Mouse (Mus musculus): Measurements from ENCODE around the gene Sptbn2. TPM values are rescaled to one million over a fixed set of nuclear protein-coding genes. Genes with fewer than 3 reads are reported as not detected.

Sptbn2 gene
- polyA plus RNA-seq, 1 experiment from 2014 or later, result 1.3 TPM

DNA sequence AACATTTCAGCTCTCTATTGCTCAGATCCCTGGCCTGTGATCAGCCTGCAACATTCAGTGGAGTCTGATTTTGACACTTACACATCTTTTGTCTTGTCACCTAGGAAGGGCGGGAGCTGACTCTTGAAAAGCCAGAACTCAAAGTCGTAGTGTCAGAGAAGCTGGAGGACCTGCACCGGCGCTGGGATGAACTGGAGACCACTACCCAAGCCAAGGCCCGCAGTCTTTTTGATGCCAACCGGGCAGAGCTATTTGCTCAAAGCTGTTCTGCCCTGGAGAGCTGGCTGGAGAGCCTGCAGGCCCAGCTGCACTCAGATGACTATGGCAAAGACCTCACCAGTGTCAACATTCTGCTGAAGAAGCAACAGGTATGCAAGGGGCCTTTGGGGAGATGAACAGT, 31.3 kb downstream of the Sptbn2 start:
- H3K9ac ChIP-seq, result no peak overlapping the region
- no peak overlapping the region for H3K27ac ChIP-seq (ENCODE audit: low read depth)
- ATAC-seq (ENCODE audit: insufficient read depth) (no peak), DNase-seq (no peak)
- no peaks in the 10 kb centered on the region for H3K4me1 ChIP-seq (ENCODE audit: insufficient read depth)
- TF ChIP-seq CTCF (IDR thresholded peaks at IDR 0.05; ENCODE audit: low read depth), result no peak
- H3K4me3 ChIP-seq (ENCODE audit: low read depth, low read length), result no peak overlapping the region
- WGBS, result 90% methylated on average over 6 of the region's 6 CpGs
- no peaks in the 10 kb centered on the region for H3K27me3 ChIP-seq (ENCODE audit: insufficient read depth, low read length)
- H3K9me3 ChIP-seq (ENCODE audit: low read depth, low read length), result no peaks in the 10 kb centered on the region
- no peak overlapping the region for H3K4me2 ChIP-seq
- H3K36me3 ChIP-seq (ENCODE audit: insufficient read depth), result no peaks in the 10 kb centered on the region

DNA sequence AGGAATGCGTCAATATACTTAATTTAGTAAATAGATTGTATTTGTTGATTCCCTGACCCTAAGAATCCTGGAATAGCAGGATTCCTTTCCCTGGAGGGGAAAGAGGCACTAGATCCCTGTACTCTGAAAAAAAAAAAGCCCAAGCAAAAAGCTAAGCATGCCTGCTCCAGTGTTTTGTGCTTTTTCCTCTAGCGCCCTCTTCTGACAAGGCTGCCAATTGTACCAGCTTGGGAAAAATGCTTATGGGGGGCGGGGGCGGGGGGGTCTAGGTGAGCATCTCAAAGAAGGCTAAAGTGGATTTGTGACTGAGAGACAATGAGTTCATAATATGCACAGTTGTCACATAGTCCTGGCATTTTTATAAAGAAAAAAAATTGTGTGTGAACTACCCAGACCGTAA, 32.6 kb downstream of the Sptbn2 start:
- Histone ChIP-seq H3K4me2 (no peak overlapping the region), H3K9me3 (ENCODE audit: low read depth, low read length) (no peaks in the 10 kb centered on the region), H3K4me1 (ENCODE audit: insufficient read depth) (no peaks in the 10 kb centered on the region), H3K36me3 (ENCODE audit: insufficient read depth) (no peaks in the 10 kb centered on the region), H3K27me3 (ENCODE audit: insufficient read depth, low read length) (no peaks in the 10 kb centered on the region), H3K27ac (ENCODE audit: low read depth) (no peak overlapping the region), H3K9ac (no peak overlapping the region), H3K4me3 (ENCODE audit: low read depth, low read length) (no peak overlapping the region)
- 41% methylated on average over 5 of the region's 5 CpGs for WGBS
- ATAC-seq (ENCODE audit: insufficient read depth) (no peak), DNase-seq (peak; percentile 75)
- TF ChIP-seq CTCF (IDR thresholded peaks at IDR 0.05; ENCODE audit: low read depth), result peak; percentile 70

DNA sequence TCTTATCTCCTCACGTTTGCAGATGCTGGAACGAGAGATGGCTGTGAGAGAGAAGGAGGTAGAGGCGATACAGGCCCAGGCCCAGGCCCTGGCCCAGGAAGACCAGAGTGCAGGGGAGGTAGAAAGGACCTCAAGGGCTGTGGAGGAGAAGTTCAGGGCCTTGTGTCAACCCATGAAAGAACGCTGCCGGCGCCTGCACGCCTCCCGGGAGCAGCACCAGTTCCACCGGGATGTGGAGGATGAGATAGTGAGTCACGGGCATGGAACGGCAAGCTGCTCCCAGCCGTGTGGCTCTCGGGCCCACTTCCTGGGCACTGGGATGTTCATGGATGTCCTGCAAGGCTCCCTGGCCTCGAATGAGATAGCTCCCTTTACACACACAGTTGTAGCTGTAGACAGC, 33.1 kb downstream of the Sptbn2 start:
- H3K4me3 ChIP-seq (ENCODE audit: low read depth, low read length), result no peak overlapping the region
- no peak overlapping the region for H3K27ac ChIP-seq (ENCODE audit: low read depth)
- ATAC-seq (ENCODE audit: insufficient read depth) (no peak), DNase-seq (no peak)
- no peak overlapping the region for H3K4me2 ChIP-seq
- no peaks in the 10 kb centered on the region for H3K27me3 ChIP-seq (ENCODE audit: insufficient read depth, low read length)
- no peak for TF ChIP-seq CTCF (IDR thresholded peaks at IDR 0.05; ENCODE audit: low read depth)
- no peak overlapping the region for H3K9ac ChIP-seq
- 78% methylated on average over 14 of the region's 14 CpGs for WGBS
- H3K4me1 ChIP-seq (ENCODE audit: insufficient read depth), result no peaks in the 10 kb centered on the region
- H3K36me3 ChIP-seq (ENCODE audit: insufficient read depth), result no peaks in the 10 kb centered on the region
- no peaks in the 10 kb centered on the region for H3K9me3 ChIP-seq (ENCODE audit: low read depth, low read length)

DNA sequence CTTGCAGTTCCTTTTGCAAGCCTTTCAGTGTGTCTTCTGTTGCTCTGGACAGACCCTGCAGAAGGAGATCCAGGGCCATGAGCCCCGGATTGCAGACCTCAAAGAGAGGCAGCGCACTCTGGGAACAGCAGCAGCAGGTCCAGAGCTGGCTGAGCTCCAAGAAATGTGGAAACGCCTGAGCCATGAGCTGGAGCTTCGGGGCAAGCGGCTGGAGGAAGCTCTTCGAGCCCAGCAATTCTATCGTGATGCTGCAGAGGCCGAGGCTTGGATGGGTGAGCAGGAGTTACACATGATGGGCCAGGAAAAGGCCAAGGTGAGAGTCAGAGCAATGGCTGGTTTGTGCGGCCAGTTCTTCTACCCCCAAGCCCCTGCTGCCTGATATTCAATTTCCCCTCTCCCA, 34.1 kb downstream of the Sptbn2 start:
- TF ChIP-seq CTCF (IDR thresholded peaks at IDR 0.05; ENCODE audit: low read depth), result no peak
- peak; percentile 83 for DNase-seq
- H3K9ac ChIP-seq, result no peak overlapping the region
- no peak overlapping the region for H3K4me2 ChIP-seq
- no peaks in the 10 kb centered on the region for H3K27me3 ChIP-seq (ENCODE audit: insufficient read depth, low read length)
- WGBS, result 43% methylated on average over 9 of the region's 9 CpGs
- no peaks in the 10 kb centered on the region for H3K9me3 ChIP-seq (ENCODE audit: low read depth, low read length)
- no peak overlapping the region for H3K4me3 ChIP-seq (ENCODE audit: low read depth, low read length)
- H3K27ac ChIP-seq (ENCODE audit: low read depth), result no peak overlapping the region
- ATAC-seq (ENCODE audit: insufficient read depth), result no peak
- no peaks in the 10 kb centered on the region for H3K36me3 ChIP-seq (ENCODE audit: insufficient read depth)
- H3K4me1 ChIP-seq (ENCODE audit: insufficient read depth), result no peaks in the 10 kb centered on the region

DNA sequence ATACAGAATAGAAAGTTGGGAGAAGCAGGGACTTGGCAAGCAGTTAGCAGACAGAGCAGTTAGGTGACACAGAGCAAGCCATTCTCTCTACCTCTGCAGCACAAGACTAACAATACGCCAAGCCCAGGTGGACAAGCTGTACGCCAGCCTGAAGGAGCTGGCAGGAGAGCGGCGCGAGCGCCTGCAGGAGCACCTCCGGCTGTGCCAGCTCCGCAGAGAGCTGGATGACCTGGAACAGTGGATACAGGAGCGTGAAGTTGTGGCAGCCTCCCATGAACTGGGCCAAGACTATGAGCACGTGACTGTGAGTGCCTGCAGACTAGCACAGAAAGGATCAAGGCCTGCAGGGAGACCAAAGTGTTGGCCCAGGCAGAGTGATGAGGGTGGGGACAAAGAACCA, 34.7 kb downstream of the Sptbn2 start:
- DNase-seq (no peak), ATAC-seq (ENCODE audit: insufficient read depth) (no peak)
- Histone ChIP-seq H3K9me3 (ENCODE audit: low read depth, low read length) (no peaks in the 10 kb centered on the region), H3K4me1 (ENCODE audit: insufficient read depth) (no peaks in the 10 kb centered on the region), H3K36me3 (ENCODE audit: insufficient read depth) (no peaks in the 10 kb centered on the region), H3K9ac (no peak overlapping the region), H3K4me2 (no peak overlapping the region), H3K27me3 (ENCODE audit: insufficient read depth, low read length) (no peaks in the 10 kb centered on the region), H3K27ac (ENCODE audit: low read depth) (no peak overlapping the region), H3K4me3 (ENCODE audit: low read depth, low read length) (no peak overlapping the region)
- 94% methylated on average over 10 of the region's 10 CpGs for WGBS
- TF ChIP-seq CTCF (IDR thresholded peaks at IDR 0.05; ENCODE audit: low read depth), result no peak

GRCm38 (mm10) chr19:4746611-4747010, 35.6 kb downstream of the Sptbn2 start:
- H3K4me3 ChIP-seq (ENCODE audit: low read depth, low read length), result no peak overlapping the region
- no peak for DNase-seq
- ATAC-seq (ENCODE audit: insufficient read depth), result no peak
- H3K27me3 ChIP-seq (ENCODE audit: insufficient read depth, low read length), result no peaks in the 10 kb centered on the region
- no peak for TF ChIP-seq CTCF (IDR thresholded peaks at IDR 0.05; ENCODE audit: low read depth)
- WGBS, result 73% methylated on average over 14 of the region's 14 CpGs
- no peaks in the 10 kb centered on the region for H3K36me3 ChIP-seq (ENCODE audit: insufficient read depth)
- H3K4me2 ChIP-seq, result no peak overlapping the region
- H3K9ac ChIP-seq, result no peak overlapping the region
- no peaks in the 10 kb centered on the region for H3K4me1 ChIP-seq (ENCODE audit: insufficient read depth)
- no peak overlapping the region for H3K27ac ChIP-seq (ENCODE audit: low read depth)
- no peaks in the 10 kb centered on the region for H3K9me3 ChIP-seq (ENCODE audit: low read depth, low read length)

DNA sequence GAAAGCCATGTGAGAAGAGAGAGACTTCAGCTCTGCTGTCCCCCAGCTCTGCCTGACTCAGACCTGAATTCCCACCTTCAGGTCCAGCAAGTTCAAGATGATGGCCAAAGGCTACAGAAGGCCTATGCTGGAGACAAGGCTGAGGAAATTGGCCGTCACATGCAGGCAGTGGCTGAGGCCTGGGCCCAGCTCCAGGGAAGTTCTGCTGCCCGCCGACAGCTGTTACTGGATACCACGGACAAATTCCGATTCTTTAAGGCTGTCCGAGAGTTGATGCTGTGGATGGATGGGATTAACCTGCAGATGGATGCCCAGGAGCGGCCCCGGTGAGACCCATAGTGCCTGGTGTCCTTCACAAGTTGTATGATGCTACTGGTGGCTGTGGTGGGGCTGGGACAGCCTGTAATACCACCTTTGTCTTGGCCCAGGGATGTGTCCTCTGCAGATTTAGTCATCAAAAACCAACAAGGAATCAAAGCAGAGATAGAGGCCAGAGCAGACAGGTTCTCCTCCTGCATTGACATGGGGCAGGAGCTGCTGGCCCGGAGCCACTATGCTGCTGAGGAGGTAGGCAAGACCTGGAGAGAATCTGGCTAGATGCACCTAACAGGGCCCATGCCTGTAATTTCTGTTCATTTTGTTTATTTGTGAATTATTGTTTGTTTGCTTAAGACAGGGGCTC, 36.8 kb downstream of the Sptbn2 start:
- WGBS, result 90% methylated on average over 9 of the region's 9 CpGs
- DNase-seq, result no peak

More for the DNA sequence above, 36.8 kb downstream of the Sptbn2 start:
- Histone ChIP-seq H3K9me3 (ENCODE audit: low read depth, low read length) (no peaks in the 10 kb centered on the region), H3K4me2 (no peak overlapping the region), H3K4me1 (ENCODE audit: insufficient read depth) (no peaks in the 10 kb centered on the region), H3K27ac (ENCODE audit: low read depth) (no peak overlapping the region), H3K9ac (no peak overlapping the region), H3K36me3 (ENCODE audit: insufficient read depth) (no peaks in the 10 kb centered on the region), H3K27me3 (ENCODE audit: insufficient read depth, low read length) (no peaks in the 10 kb centered on the region), H3K4me3 (ENCODE audit: low read depth, low read length) (no peak overlapping the region)
- no peak for TF ChIP-seq CTCF (IDR thresholded peaks at IDR 0.05; ENCODE audit: low read depth)
- no peak for ATAC-seq (ENCODE audit: insufficient read depth)

All from lung, embryonic 14.5 days (tissue).